Mouse (Mus musculus) thymus, adult 2 months (tissue): ENCODE results near the gene Mpl. TPM values are rescaled to one million over a fixed set of nuclear protein-coding genes. Genes with fewer than 3 reads are reported as not detected.

Source experiments
- DNase-seq: peaks from one replicate; pipeline ENCODE4 v3.0.0; 2021
- H3K27ac ChIP-seq: fragments of 200-500 bp; 2 replicates; pipeline ENCODE4 v1.5.1; 2012; ENCODE audit warnings: low read length, control low read depth; ENCODE audit not compliant: control insufficient read depth, insufficient read depth
- H3K27me3 ChIP-seq: fragments of 200-500 bp; 2 replicates; pipeline ENCODE4 v1.6.1; 2012; ENCODE audit warnings: mild to moderate bottlenecking, low read length, moderate library complexity, mixed read lengths; ENCODE audit not compliant: control insufficient read depth, insufficient read depth
- H3K36me3 ChIP-seq: fragments of 200-500 bp; 2 replicates; pipeline ENCODE4 v1.6.1; 2012; ENCODE audit warnings: mild to moderate bottlenecking, low read length, moderate library complexity; ENCODE audit not compliant: control insufficient read depth, insufficient read depth
- H3K4me1 ChIP-seq: fragments of 200-500 bp; replicated peaks from 2 replicates; pipeline ENCODE4 v1.6.1; 2012; ENCODE audit warnings: low read length; ENCODE audit not compliant: control insufficient read depth, insufficient read depth
- H3K4me3 ChIP-seq: fragments of 200-500 bp; 2 replicates; pipeline ENCODE4 v1.5.1; 2012; ENCODE audit warnings: mild to moderate bottlenecking, low read length, control low read depth, moderate library complexity; ENCODE audit not compliant: control insufficient read depth, insufficient read depth
- CTCF ChIP-seq: fragments of 200-500 bp; IDR thresholded peaks from 2 replicates; pipeline ENCODE4 v1.5.1; 2012; ENCODE audit warnings: mild to moderate bottlenecking, control low read depth, low read length, moderate library complexity, borderline replicate concordance; ENCODE audit not compliant: control insufficient read depth, poor library complexity, insufficient read depth; ENCODE audit errors: extremely low read depth
- POLR2A ChIP-seq: fragments of 200-500 bp; IDR thresholded peaks from 2 replicates; pipeline ENCODE4 v1.6.1; 2012; ENCODE audit warnings: mild to moderate bottlenecking, low read length, control low read depth, moderate library complexity; ENCODE audit not compliant: control insufficient read depth, poor library complexity, insufficient read depth; ENCODE audit errors: extremely low read depth
- WGBS: fragments of 180-500 bp; shearing (Covaris S2); methylation state at CpG from one replicate; pipeline ENCODE4 v1.1.7; 2018; 5-methylcytosine and 5-hydroxymethylcytosine counted together
- polyA plus RNA-seq: library from polyadenylated mRNA; depleted of rRNA; stranded (reverse); fragments of >200 nt; gene quantifications from 2 replicates; pipeline ENCODE4 v1.2.3, GENCODE M21; 2012

Gene Mpl
- polyA plus RNA-seq, 1 experiment = 0.28 TPM

DNA sequence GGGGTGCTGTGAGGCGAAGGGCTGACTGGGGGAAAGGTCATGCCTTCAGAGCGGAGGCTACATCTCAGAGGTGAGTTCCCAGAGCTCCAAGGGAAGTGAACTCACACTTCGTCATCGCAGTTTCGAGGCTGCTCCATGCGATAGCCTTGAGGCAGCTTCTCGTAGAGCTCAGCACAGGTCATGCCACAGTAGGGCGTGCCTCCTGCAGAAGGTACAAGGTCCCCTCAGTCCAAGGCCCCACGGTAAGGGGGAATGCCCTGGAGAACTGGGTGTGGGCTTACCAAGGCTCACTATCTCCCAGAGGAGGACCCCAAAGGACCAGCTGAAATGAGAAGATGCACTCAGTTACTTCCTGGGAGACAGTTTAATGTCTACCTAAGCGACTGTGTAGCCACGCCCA, 15.4 kb upstream of the Mpl start:
- Histone ChIP-seq H3K36me3 (no peaks in the 10 kb centered on the region), H3K4me3 (no peak overlapping the region), H3K27me3 (no peaks in the 10 kb centered on the region), H3K27ac (no peak overlapping the region), H3K4me1 (no peaks in the 10 kb centered on the region)
- DNase-seq = no peak
- 95% methylated on average over 11 of the region's 11 CpGs for WGBS
- no peak for TF ChIP-seq CTCF
- TF ChIP-seq POLR2A = no peak

DNA sequence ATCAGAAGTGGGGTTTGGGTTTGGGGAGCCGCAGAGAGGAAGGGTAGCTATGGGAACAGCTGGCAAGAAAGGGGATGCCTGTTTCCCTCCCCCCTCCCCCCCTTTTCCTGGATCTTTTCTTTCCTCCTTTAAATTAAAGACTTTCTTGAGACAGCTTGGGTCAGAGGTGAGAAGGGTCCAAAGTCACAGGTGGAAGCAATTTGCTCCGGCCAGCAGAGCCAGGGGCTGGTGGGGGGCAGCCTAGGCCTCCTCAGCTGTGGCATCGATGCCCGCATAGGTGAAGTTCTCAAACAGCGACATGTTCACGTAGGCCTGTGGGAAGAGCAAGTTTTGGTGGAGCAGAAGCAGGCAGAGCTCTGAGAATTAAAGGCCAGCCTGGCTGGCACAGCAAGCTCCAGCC, 14.0 kb upstream of the Mpl start:
- H3K4me3 ChIP-seq = no peak overlapping the region

DNA sequence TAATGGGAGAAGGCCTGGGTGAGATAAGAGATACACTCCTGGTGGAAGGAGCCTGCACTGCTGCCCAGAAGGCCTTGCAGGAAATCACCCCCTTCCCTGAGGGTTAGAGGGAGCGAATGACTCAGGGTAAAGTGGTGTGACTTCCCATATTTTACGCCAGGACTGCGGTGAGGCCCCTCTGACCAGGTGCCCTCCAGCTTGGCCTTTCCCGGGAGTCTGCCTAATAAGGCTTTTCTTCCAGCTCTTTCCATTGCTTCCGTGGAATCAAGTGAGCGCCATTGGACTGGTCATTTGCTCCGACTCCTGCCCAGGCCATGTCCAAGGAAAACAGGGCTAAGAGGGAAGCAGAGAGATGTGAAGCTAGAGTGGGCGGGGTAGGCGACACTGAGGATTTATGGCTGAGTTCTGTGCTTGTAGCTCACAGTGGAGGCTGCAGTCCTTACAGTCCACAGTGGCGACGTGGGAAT, 8.4 kb upstream of the Mpl start:
- TF ChIP-seq CTCF (no peak), POLR2A (no peak)
- Histone ChIP-seq H3K27ac (no peak overlapping the region), H3K4me1 (no peaks in the 10 kb centered on the region), H3K4me3 (no peak overlapping the region), H3K36me3 (no peaks in the 10 kb centered on the region), H3K27me3 (no peaks in the 10 kb centered on the region)
- WGBS = 42% methylated on average over 11 of the region's 11 CpGs
- no peak for DNase-seq

More for the DNA sequence above, 14.0 kb upstream of the Mpl start:
- DNase-seq = no peak
- no peaks in the 10 kb centered on the region for H3K27me3 ChIP-seq
- no peak for TF ChIP-seq POLR2A
- TF ChIP-seq CTCF = no peak
- no peaks in the 10 kb centered on the region for H3K4me1 ChIP-seq
- H3K27ac ChIP-seq = no peak overlapping the region
- WGBS = 95% methylated on average over 6 of the region's 6 CpGs
- no peaks in the 10 kb centered on the region for H3K36me3 ChIP-seq

DNA sequence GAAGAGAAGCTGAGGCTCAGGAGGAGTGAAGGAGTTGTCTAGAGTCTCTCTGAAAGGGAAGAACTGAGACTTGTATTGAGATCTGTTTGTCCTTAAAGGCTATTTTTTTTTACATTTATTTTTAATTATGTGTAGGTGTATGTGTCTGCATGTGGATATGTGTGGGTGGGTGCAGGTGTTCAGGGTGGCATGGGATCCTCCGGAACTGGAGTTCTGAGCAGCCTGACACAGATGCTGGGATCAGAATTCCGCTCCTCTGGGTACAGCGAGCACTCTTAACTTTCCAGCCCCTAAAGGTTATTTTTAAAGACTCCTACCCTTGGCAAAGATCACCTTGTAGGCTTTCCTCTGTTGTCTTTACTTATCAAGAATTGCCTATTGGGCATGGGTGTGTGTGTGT, 7.6 kb upstream of the Mpl start:
- 94% methylated on average over 3 of the region's 3 CpGs for WGBS
- H3K27ac ChIP-seq = no peak overlapping the region
- no peak for TF ChIP-seq POLR2A
- no peak for TF ChIP-seq CTCF
- H3K36me3 ChIP-seq = no peaks in the 10 kb centered on the region
- no peak overlapping the region for H3K4me3 ChIP-seq
- H3K4me1 ChIP-seq = no peaks in the 10 kb centered on the region
- no peak for DNase-seq
- H3K27me3 ChIP-seq = no peaks in the 10 kb centered on the region

DNA sequence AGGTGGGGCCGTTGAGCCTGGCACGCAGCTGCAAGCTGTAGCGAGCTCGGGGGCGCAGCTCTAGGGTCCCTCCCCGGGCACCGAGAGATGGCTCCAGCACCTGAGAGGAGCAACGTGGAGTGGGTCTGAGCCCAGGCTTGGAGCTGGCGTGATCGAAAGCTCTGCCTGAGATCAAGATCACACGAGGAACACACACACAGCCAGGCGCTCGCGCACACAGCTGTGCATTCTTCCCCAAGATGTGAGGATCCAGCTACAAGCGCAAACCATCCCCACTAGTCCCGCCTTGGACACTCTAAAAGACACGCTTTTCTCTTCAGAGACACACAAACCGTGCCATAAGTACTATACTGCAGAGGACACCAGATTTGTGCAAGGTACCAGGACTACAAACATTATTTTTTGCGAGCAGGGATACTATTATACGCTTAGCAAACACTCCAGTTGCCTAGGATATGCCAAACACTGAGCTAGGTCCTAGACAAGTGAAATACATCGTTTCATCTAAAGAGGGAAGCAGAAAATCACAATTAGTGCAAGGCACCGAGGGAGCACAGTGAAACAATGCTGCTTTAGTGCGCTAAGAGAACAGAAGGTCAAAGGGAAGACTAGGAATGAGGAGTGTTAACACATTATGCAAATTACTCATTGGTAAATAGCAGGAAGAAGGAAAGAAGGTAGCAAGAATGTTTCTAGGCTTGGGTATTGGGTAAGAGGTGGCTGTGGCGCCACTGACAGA, 10.7 kb downstream of the Mpl start:
- H3K27ac ChIP-seq = no peak overlapping the region
- TF ChIP-seq POLR2A (no peak), CTCF (no peak)

DNA sequence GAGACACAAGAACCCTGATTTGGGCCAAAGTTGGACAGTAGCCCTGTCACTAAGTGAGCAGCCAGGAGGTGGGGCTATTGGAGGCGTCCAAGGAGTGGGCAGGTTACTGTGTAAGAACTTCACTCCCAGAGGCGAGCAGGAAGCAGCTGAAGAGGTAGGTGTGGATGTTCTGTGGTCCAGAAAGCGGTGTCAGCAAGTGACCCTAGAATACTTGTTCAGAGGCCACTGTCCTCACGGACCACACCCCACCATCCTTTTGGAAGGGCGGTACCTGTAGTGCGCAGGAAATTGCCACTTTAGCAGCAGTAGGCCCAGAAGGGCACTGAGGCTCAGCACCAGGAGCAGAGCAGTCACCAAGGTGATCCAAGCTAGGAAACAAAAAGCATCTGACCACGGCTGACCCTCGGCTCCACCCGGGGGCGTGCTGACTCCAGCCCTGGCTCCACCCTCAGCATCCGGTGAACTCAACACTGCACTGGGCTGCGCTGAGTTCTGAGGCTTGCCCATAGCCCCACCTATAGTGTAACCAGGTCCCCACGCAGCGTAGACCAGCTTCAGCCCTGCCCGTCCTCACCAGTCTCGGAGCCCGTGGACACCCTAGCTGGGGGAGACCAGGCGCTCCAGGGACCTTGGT, 11.4 kb downstream of the Mpl start:
- no peak for TF ChIP-seq CTCF
- no peak for TF ChIP-seq POLR2A
- no peaks in the 10 kb centered on the region for H3K27me3 ChIP-seq
- H3K36me3 ChIP-seq = no peaks in the 10 kb centered on the region
- H3K4me1 ChIP-seq = no peaks in the 10 kb centered on the region
- H3K4me3 ChIP-seq = no peak overlapping the region
- WGBS = 84% methylated on average over 18 of the region's 18 CpGs
- H3K27ac ChIP-seq = no peak overlapping the region
- DNase-seq = no peak

More for the DNA sequence above, 10.7 kb downstream of the Mpl start:
- no peak overlapping the region for H3K4me3 ChIP-seq
- H3K27me3 ChIP-seq = no peaks in the 10 kb centered on the region
- H3K36me3 ChIP-seq = no peaks in the 10 kb centered on the region
- DNase-seq = no peak
- no peaks in the 10 kb centered on the region for H3K4me1 ChIP-seq
- 90% methylated on average over 24 of the region's 24 CpGs for WGBS

DNA sequence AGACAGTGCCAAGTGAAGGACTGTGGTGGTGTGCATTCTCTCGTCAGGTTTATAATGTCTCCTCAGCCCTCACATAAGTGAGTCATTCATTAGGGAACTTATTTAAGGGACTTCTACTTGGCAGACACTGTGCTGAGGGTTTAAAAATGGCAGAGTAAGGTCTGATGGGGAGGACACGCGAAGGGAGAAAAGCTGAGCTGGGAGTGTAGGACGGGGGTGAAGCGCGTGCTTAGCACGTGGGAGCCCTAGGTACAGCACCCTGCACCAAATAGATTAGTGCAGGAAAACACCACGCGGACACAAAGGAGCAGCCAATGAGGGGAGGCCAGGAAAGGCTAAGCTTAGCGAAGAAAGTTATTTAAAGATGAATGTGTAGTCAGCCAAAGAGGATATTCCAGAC, 12.2 kb downstream of the Mpl start:
- no peaks in the 10 kb centered on the region for H3K36me3 ChIP-seq
- H3K27ac ChIP-seq = no peak overlapping the region
- DNase-seq = no peak
- no peak overlapping the region for H3K4me3 ChIP-seq
- WGBS = 94% methylated on average over 10 of the region's 10 CpGs
- H3K4me1 ChIP-seq = no peaks in the 10 kb centered on the region
- H3K27me3 ChIP-seq = no peaks in the 10 kb centered on the region
- no peak for TF ChIP-seq CTCF
- TF ChIP-seq POLR2A = no peak
